Mouse (Mus musculus): Measurements from ENCODE around the gene Rhoc.

GRCm38 (mm10) chr3:104835797-104836196 is 47.6 kb downstream of the Rhoc start:
- TF ChIP-seq CTCF (IDR thresholded peaks at IDR 0.05; ENCODE audit: insufficient read depth, low read depth, low read length) (no peak), POLR2A (IDR thresholded peaks at IDR 0.05; ENCODE audit: insufficient read depth, low read depth, low read length) (no peak)
